Mouse (Mus musculus) NIH3T3 (cell line): ENCODE data around the gene 1700056E22Rik.

Source experiments
- DNase-seq: peaks from one replicate; pipeline ENCODE4 v3.0.0-alpha.2; 2012; ENCODE audit warnings: low read depth

1700056E22Rik gene

DNA sequence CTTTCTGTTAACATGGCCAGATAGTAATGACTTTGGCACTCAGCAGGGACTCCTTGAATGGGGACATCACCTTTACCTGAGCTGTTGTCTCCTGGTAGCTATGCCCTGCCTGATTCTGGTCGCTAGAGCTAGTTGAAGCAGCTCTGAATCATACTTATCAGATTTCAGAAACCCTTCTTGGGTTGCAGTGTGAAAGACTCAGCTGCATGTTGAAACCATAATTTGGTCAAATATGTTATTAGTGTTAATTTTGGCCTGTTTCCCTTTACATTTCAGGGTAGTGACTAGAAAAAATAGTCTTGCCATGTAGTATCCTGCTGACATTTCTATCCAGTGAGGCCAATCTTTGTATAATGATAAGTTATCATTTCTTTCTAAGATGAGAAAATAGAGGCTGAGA, 17.2 kb upstream of the 1700056E22Rik start:
- DNase-seq: peak; percentile 61

DNA sequence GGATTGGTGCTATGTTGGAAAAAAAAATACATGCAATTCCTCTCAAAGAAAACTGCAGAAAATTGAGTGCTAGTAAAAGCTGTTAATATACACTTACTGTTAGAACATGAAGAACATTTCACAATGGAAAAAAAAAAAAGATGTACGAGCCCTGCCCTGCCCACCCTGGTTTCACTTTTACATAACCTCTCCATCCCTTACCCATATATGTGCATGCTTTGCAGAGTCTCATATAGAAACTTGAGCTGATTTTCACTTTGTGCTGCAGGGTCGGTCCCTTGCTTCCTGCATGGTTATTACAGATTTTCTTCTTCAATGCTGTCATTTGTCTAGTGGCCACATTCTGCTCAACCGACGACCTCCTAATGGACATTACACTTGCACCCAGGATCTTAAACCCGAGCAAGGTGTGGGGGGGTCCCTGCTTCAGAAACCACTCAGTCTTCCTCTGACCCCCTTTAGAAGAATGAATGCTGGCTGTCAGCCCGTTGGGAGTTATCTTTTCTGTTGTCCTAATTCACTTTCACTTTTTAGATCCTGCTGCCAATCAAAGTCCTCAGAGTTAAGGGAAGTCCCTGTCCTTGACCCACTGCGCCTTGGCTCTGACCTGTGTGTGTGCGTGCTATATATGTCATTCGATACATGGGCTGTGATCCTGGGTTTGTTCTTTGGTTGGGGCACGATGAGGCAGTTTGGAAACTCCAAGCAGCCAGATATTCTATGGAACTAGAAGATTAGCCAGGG, 14.7 kb upstream of the 1700056E22Rik start:
- peak; percentile 53 for DNase-seq

DNA sequence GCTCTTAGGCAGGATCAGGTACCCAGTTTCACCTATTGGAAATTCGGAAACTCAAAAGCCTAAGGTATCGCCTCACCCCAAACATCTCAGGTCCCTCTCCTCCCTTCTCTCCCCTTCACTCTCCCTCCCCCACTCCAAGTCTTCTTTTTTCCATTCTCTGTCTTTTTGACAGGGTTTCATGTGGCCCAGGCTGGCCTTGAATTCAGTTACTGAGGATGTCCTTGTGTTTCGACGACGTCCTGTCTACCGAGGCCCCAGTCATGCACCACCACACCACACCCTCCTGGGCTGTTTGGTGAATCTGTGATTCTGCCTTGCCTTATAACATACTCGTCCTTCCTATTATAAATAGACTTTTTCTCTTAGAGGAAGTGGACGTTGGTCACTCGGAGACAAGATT, 13.7 kb upstream of the 1700056E22Rik start:
- no peak for DNase-seq

DNA sequence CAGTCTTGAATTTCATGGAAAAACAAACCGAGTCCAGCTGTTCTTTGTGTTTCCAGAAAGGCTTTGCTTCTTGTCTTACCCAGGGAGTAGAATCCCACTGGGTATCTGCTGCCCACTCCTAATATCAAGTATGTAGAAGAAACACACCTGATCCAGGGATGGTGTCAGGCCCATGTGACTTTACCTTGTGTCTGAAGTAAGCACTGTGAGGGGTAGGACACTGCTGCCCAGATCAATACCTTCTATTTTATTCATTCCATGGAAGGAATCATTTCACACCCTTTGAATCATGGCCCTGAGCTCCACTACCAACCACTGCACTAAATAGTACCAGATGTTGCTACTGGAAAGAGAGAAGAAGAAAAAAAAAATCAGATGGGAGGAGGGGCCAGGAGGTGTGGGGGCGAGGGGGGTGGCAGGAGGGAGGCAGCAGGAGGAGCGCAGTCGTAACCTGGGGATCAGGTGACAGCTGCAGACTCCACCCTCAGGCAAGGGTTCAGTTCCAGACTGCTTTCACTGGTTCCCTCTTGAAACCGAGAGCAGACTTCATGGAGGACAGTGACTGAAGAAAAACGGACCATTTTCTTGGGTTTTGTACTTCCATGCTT, 12.1 kb upstream of the 1700056E22Rik start:
- peak; percentile 43 for DNase-seq

DNA sequence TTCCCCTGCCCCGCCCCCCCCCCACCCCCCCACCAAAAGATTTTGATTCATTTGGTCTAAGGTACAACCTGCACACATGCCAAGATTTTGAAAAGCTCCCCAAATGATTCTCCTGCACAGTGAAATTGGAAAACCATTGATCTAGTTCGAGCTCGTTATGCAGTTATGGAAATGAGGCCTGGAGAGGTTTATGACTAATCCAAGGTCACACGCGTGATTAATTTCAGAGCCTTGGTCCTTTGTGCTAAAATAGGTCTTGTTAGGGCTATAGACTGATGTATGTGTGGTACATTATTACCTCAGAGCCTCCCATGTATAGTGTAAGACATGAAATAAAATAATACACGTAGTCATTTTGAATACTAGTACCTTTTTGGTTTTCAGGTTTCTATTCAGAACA, 9.3 kb upstream of the 1700056E22Rik start:
- DNase-seq: no peak

DNA sequence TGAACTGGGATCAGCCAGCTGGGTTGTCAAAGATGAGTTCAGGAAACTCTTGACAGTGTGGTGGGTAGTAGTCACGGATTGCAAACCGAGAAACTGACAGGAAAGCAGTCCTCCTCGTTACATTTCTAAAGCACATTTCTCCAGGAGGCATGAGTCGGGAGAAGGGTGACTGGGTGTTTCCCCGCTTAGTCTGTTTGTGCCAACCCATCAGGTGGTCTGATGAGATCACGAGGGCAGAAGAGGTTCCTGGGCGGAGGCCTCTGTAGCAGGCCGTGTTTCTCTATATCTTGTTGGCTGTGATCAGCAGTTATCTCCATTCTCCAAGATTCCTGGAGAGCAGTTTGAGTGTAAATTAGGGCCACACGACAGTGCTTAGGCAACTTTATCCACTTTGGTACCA, 8.6 kb upstream of the 1700056E22Rik start:
- peak; percentile 47 for DNase-seq

DNA sequence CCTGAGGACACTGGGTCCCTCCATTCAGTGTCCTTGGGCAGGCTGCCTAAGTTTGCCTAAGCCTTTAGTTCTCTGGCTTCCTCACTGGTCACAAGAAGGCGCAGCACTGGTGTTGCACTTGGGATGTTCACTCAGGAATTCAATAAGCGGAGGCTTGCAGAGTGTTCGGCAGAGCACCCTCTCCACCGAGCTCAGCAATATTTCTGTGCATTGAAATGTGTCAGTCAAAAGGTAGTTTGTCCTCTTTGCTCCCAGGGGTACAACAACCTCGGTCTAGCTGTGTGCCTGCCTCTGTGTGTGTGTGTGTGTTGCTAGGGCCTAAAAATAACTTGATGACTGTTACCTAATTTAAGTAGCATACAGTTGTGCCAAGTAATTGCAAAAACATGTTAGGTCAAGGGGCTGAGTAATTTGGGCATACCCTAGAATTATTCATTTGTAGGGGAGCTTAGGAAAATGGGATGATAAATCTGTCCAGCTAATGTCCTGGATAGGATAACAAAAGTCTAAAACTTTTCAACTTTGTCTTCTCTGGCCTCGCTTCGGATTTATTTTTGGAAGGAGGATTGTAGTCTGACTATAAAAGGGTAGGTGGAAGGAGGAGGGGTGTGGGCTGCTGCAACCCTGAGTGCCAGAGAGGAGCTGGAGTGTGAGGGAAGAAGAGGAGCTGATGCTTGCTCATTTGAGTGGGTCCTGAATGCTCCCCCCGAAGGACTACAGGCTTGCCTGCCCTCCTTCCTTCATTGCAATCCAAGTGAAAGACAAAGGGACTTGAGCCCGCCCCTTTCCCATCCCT, 7.9 kb upstream of the 1700056E22Rik start:
- DNase-seq: peak; percentile 78

DNA sequence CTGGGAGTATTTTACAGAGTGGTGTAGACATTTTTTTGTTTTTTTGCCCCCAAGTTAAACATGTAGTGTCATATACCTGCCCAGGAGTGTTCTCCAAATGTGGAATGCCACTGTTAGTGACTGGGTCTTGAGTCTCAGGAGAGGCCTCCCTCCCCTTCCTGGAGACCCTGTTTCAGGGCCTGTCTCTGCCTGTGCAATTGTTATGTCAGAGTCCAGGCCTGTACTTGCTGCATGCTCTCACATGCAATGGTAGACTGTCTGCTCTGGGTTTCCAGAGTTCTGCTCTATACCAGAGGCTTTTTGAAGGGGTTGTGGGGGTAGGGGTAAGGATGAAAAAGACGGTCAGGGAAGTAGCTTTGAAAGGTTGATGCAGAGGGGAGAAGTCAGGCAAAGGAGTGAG, 6.8 kb upstream of the 1700056E22Rik start:
- no peak for DNase-seq

DNA sequence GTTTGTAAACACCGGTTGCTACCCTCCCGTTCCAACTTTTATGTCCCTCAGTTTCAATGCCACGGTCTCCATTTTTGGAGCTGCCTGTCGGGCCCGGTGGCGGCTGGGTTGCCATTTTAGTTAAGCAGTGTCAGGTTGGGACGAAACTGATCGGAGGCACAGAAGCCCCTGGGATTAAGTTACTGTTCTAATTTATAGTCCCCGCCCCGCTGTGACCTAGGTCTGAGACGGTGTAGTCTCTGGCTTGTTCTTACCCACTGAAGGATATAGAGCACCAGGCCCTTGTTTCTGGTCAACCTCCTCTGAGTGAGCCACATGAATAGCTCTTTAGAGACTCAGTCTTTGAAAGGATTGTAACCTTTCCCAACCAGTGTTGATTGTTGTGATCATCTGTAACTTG, 6.1 kb upstream of the 1700056E22Rik start:
- DNase-seq: no peak

DNA sequence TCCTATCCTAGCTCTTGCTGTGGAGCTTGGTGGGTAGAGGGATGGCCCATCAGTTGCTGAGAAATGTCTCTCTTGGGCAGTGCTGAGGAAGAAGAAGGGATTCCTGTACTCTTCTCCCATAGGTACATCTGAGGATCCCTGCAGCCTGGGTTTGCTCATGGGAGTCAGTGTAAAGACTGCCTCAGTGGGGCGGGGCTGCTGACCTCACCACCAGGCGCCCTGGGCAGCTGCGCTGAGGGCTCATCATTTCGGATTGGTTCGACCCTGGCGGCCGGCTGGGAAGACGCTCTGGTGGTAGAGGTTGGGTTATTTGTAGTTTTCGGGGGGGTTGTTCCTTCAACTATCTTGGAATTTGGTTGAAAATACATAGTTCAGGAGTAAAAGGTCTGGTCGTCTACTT, 5.2 kb upstream of the 1700056E22Rik start:
- no peak for DNase-seq

DNA sequence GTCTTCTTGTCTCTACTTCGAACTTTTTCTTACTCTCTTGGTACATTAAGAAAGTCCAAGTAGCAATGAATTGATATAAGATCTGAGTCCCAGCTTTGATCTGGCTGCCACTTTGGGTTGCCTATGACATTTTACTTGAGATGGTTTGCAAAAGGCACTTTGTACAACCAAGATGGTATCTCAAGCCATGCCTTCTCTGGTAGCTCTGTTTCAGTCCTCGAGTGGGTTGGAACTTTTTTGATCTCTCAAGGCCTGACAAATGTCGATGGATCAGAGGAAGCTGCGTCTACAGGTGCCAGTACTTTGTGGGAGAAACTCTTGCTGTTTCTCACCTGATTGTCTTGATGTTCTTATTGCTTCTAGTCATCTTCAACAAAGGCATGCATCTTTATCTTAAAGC, 3.7 kb upstream of the 1700056E22Rik start:
- no peak for DNase-seq

DNA sequence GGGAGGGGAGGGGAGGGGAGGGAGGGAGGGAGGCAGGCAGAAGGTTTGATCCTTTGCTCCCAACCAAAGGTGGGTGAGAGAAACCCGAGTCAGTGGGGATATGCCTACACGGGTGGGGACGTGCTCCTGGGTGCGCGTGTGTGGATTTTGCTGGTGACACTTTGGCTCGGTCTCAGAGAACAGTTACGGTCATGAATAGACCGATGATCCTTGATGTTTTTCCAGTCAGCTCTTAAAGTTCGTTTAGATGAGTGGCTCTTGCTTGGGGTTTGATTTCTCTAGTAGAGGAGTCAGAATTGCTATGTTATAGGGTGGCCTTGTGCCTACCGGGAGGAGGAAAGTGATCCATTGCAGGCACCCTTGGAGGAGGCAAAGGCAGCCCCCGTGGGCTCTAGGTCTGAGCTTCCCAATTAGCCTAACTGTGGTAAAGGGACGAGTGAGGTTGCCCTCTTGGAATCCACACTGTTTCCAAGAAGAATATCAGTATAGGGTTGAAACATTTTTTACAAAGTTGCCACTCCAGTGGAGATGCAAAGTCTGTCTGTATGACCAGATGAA, 1.3 kb upstream of the 1700056E22Rik start:
- DNase-seq: no peak

DNA sequence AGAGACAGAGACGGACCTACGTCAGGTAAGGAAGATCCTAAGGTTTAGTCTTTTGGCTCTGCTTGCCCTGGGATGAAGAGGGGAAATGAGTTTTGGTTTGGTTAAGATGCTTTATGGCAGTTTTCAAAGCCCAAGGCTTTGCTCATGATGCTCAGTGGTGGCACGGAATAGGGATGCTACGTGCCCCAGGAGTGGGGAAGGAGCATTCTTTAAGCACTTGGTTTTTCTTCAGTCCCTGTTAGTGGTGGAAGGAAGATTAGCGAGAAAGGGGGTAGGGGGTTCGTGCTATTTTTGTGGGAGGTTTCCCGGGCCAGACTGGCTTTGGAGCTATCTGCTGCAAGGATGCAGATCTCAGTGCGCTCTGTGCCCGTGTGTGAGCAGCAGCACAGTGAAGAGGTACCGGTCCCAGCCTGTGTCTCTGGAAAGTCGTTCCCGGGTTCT, 660 bp upstream of the 1700056E22Rik start:
- DNase-seq: peak; percentile 65

DNA sequence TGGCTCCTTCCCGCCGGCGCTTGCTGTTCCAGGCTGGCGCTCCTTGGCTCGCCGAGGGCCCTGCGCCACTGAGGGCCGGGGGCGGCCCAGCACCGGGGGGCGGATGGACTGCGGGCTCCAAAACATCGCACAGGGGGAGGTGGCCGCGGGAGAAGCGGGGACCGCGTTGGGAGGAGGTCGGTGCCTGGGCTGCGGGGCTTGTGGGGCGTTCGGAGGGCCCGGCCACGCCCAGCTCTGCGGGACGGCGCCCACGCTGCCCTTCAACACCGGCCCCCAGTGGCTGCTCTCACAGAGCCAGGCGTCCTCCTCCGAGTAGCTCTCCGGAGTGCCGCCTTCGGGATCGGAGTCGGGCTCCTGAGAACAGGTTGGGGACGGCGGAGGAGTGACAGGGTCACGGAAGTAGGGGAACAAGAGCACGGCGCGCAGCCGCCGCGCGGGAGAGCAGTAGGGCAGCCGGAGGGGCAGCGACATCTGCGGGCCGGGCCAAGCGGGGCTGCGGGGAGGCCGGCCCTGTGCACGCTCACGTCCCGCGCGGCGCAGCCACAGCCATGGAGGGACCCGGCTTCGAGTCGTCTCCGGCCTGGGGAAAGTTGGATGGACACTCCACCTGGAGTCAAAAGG, 601 bp downstream of the 1700056E22Rik start:
- no peak for DNase-seq

DNA sequence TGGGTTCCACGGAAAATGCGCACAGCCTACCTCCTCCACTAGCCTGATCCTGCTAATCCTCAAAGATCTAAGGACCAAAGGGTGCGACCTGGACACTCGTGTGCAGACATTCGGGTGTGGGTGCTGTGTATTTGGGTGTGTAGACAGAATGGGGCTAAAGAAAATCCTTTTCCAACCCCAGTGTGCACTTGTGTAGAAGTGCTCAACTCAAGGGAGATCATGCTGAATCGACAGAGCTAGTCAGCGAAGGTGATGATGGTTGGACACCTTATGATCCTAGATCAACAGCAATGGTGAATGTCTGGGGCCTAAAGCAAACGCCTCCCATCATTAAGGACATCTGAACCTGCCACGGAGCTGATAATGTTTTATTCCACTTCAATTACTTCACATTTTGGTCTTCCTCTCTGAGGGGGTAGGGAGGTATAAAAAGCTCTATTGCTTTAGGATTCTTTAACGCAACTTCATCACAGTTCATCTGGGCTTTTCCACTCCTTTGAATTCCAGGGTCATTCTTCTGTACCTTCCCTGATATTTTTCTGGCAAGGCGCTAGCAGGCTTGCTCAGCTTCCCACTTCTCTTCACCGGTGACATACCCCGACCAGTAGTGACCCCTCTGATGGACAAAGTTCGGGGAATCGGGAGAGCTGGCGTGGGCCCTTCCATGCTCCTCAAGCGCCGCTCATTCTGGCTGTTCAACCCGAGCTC, 1.3 kb downstream of the 1700056E22Rik start:
- no peak for DNase-seq

DNA sequence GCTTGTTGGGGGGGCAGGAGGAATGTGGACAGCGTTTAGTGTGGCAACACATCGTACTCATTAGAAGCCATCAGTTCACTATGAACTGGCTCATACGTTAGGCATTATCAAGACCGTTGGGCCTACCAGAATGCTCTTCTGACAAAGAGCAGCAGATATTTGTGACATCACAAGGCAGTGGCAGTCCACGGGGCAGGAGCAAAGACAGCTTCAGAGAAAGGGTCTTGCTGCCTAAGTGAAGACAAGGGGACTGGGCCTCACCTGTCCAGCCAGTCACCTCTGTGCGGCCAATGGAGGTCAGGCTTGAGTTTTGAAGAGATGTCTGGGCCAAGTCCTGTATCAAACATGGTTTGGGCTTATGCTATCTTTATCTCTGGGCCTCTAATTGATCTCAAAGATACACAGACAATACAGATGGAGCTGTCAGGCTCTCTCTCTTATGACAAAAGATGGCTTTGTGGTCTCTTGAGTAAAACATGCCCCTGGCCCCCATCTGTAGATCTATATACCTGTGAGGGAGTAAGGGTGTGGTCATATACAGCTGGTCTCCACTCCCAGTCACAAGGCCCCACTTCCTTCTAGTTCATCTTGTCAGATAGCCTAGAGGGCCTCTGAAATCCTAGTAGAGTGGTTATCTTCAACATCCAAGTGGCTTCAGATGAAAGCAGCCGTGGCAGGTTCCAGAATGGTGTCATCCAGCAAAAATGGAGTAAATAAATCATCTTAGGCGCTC, 3.9 kb downstream of the 1700056E22Rik start:
- no peak for DNase-seq

DNA sequence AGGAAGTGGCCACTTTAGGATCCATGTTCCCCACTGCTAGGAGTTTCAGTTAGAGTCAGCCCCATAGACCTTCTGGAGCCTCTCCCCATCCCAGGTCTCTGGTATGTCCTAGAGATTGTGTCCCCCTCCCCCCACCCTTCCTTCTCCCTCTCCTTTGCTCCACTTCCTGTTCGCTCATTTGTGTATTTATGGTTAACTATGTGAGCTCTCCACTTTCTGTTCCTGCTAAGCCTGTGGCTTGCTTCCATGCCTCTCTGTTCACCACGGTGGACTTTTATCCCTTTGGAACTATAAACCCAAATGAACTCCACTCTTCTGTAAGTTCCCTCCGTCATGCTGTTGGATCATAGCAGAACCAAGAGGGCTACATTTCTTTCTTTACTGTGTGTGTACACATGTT, 7.1 kb downstream of the 1700056E22Rik start:
- DNase-seq: no peak

DNA sequence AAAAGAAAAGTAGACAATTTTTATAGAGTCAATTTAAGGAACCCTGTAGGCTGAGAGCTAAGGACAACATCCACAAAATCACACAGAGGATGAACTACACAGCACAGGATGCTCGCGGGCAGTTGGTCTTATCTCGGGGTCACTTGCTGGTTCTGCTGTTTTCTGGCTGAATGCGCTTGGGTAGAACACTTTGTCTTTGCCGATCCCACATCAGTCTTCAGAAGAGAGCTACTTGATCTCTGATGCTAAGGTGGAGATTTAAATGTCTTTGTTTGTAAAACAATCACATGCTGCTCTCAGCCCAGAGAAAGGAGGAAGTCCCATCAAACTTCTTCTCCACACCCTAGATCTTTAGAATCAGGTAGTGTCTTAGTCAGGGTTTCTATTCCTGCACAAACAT, 9.0 kb downstream of the 1700056E22Rik start:
- DNase-seq: no peak

DNA sequence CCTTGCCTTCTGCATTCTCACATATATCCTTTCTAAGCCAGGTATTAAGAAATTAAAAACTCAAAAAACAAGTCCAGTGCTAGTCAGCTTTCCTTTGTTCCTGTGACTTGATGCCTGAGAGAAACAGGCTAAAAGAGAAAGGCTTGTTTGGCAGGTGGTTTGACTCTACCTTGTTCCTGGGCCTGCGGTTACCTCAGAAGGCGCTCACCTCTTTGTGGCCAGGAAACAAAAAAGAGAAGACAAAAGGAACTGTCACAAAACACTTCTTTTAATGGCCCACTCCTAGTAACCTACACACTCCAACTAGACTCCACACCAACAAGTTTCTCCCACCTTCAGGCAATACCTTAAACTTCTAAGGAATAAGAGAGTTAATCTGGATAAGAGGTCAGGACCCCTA, 9.5 kb downstream of the 1700056E22Rik start:
- no peak for DNase-seq

DNA sequence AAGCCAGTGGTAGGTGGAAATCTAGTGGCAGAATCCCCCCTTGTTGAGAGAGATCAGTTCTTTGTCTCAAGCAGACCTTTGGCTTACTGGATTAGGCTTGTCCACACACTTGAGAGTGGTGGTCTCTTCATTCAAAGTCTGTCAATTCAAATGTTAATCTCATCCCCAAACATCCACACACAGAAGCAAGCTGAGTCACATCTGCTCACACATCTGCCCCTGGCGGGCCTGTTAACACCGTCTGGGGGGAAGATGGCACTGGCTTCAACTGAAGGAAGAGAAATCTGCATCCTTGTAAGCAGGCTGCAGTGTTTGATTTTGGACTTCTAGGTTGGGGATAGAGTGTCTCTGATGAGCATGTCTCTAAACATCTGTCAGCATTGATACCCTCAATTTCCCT, 10.1 kb downstream of the 1700056E22Rik start:
- DNase-seq: no peak

DNA sequence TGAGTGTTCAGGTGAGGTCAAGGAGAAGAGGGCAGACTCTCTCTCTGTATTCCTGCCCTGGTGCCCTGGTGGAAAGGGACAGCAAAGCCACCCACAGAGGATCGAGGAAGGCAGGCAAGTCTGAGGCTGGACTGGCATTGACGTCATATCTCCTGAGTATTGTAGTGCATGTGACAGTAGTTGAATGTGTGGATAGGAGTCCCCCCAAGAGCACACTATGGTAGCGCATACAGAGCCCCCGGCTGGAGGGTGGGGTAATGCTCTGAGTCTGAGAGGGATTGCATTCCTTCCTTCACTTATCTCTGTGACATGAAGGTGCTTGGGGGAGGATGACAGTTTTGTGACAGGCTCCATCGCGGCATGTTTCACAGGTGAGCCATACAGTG, 14.4 kb downstream of the 1700056E22Rik start:
- DNase-seq: no peak
